Mouse (Mus musculus): Measurements from ENCODE around the gene Nrbf2.

Gene Nrbf2

GRCm38 (mm10) chr10:67285176-67285814, at the start of gene Nrbf2:
Nrbf2 (minus strand) TSS chr10:67285305.
- DNase-seq, result peak; percentile 91

GRCm38 (mm10) chr10:67330580-67330979, 45.5 kb upstream of the Nrbf2 start:
- DNase-seq, result no peak

DNA sequence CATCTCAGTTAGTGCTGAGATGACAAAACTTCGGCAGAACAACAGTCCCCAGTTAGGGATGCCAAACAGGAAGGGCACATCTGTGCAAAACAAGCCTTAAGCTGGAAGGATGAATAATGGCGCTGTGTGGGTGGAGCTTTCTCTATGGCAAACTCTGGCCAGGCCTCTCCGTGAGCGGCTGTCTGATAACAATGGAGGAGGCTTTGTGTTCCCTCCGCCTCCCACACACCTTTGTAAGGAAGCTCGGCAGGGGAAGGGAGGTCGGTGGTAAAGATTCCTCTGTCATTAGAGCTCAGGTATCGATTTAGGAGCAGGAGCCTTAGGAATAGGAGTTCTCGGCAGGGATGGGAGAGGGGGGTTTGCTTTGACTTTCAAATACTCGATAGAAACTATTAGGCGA, 44.6 kb upstream of the Nrbf2 start:
- DNase-seq, result no peak

DNA sequence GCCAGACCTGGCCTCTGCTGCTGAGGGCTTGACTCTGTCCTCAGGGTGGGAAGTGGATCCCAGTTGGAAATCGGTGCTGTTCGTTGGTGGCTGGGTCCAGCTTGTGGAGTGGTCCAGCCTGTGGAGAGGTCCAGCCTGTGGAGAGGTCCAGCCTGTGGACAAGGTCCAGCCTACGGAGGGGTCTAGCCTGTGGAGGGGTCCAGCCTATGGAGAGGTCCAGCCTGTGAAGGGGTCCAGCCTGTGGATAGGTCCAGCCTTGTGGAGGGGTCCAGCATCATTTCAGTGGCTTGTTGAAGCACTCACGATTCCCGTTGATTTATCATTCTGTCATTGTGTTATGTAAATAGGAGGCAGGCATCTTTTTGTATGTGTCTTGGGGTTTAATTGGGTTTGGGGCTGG, 43.1 kb upstream of the Nrbf2 start:
- DNase-seq, result no peak

- no peak for DNase-seq
Measured at GRCm38 (mm10) chr10:67324036-67324435, 38.9 kb upstream of the Nrbf2 start.

DNA sequence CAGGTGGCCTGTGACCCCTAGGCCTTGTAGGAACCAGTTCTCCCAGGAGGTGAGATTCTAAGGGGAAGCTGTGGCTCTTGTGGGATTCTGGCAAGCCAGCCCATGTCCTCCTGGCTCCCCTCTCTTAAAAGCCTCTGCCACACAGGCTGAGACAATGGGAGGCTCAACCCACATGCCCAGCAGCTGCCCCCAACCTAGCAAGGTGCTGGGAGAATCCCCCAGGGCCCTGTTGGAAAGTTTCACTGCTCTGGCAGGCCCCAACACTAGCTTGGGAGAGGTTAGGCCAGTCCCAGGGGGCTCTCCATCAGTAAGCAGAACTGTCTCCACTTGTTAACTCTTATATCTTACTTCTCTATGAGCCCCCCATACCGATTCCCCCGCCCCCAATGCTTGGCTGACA, 36.3 kb upstream of the Nrbf2 start:
- no peak for DNase-seq

GRCm38 (mm10) chr10:67320207-67320859, 35.2 kb upstream of the Nrbf2 start:
- no peak for DNase-seq

GRCm38 (mm10) chr10:67319016-67319725, 34.1 kb upstream of the Nrbf2 start:
- DNase-seq, result no peak

GRCm38 (mm10) chr10:67317931-67318460, 32.9 kb upstream of the Nrbf2 start:
- DNase-seq, result no peak

DNA sequence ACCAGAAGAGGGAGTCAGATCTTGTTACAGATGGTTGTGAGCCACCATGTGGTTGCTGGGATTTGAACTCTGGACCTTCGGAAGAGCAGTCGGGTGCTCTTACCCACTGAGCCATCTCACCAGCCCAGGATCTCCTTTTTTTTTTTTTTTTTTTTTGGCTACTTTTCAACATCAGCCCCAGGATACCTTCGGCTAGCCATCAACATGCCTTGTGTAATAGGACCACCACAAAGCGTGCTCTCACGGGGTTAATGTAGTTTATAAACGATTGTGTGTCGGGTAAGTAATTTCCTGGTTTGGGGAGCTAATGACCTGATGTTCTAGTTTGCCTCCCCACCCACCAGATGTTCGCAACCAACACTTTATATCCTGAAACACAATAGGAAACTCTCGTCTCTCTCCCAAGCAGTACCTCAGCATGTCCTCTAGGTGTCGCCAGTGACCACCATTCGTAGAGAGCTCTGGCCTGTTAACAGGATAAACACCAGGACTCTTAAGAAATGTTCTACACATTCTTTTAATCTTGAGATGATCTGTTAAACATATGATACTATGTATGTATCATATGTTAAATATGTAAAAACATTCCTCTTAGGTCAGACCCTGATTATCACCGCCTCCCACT, 29.8 kb upstream of the Nrbf2 start:
- no peak for DNase-seq

GRCm38 (mm10) chr10:67312456-67312855, 27.4 kb upstream of the Nrbf2 start:
- DNase-seq, result no peak

DNA sequence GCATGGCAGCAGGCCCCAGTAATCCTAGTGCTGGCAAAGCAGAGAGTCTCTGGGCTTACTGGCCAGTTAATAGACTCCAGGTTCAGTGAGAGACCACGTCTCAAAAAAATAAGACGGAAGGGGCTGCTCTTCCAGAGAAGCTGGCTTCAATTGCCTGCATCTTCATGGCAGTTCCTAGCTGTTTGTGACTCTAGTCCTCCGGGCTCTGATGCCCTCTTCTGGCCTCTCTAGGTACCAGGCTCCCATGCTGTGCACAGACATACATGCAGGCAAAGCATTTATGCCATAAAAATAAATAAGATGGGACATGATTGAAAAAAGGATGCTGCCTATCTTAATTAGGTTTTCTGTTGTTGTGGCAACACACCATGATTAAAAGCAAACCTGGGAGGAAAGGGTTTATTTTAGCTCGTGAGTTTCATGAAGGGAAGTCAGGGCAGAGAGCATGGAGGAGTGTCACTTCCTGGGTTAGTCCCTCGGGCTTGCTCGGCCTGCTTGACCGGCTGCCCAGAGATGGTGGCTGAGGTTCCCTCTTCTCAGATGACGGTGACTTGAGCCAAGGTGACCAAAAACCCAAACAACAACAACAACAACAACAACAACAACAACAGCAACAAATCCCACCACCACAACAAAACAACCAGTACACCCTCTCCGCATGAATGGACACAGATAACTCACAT, 26.3 kb upstream of the Nrbf2 start:
- peak; percentile 38 for DNase-seq

- DNase-seq, result no peak
Measured at GRCm38 (mm10) chr10:67309483-67310138, 24.5 kb upstream of the Nrbf2 start.

GRCm38 (mm10) chr10:67302340-67302739, 17.2 kb upstream of the Nrbf2 start:
- no peak for DNase-seq

DNA sequence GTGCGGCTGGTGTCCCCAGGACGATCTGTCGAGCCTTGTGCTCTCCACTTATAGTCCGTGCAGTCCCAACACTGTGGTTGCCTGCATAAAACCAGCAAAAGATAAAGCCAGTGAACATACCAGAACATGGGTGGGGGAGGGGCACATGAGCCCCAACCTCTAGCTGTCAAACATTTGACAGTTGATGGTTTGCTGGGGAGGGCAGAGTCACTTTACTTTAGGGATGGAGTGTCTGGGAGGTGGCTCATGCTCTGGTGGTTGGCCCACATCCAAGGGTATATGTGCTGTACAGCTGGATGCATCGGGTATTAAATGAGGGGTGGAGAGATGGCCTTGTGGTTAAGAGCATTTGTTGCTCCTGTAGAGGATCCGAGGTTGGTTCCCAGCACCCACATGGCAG, 15.9 kb upstream of the Nrbf2 start:
- no peak for DNase-seq

GRCm38 (mm10) chr10:67299285-67299684, 14.2 kb upstream of the Nrbf2 start:
- no peak for DNase-seq

DNA sequence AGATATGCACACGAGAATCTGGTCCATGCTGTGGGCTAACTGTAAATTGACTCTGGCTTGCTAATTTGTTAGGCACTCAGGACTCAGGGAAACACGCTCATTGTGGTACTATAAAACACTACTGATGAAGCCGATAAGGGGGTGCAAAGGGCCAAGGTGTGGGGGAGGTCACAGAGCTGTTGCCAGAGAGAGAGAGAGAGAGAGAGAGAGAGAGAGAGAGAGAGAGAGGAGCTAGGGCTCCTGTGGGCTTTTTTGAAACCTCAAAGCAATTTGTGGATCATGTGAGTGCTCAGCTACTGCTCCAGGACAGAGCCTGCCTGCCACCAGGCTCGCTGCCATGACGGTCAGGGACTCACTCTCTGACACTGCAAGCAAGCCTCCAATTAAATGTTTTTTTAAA, 13.8 kb upstream of the Nrbf2 start:
- no peak for DNase-seq

GRCm38 (mm10) chr10:67297175-67297855, 12.2 kb upstream of the Nrbf2 start:
- no peak for DNase-seq

- DNase-seq, result no peak
Measured at GRCm38 (mm10) chr10:67296482-67297152, 11.5 kb upstream of the Nrbf2 start.

DNA sequence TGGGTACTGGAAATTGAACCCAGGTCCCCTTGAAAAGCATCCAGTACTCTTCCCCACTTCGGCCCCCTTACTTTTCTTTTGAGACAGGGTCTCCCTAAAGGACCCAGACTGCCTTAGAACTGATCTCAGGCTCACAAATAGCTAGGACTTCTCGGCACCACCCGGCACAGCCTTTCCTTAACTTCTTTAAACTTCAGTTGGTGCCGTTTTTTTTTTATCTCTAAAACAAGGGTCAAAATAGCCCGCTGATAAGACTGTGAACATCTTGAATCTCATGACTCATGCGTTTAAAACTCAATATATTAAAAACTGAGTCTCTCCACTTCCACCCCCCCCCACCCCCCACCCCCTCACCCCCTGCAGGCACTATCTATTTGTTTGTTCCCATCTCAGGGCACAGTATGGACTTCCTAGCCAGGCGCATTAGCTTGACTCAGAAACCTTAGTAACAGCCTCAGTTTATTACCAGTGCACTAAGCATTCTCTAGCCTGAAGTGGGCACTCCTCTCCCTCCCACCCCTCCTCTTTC, 10.9 kb upstream of the Nrbf2 start:
- no peak for DNase-seq

DNA sequence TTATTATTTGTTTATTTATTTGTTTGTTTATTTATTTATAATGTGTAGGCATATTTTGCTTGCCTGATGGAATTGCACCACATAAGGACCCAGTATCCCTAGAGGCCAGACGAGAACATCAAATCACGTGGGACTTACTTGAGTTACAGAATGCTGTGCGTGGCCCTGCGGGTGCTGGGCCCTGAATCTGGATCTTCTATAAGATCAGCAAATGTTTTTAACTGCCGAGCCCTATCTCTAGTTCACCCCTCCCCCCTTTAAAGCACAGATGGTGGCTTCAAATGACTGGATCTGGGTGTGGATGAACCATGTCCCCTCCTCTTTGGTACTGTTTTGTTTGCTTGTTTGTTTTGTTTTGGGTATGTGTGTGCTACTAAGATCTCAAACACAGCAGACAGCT, 10.2 kb upstream of the Nrbf2 start:
- no peak for DNase-seq

All from layer of hippocampus, adult 9-11 months (tissue).